Mouse (Mus musculus) CH12F3 (cell line): ENCODE results near the gene Slc25a44.

Source experiments
- in situ Hi-C: fragments of 300-500 bp; cut with MboI; formaldehyde crosslinking; loops from 2 replicates; pipeline ENCODE4 v1.14.3; 2020; ENCODE audit warnings: low sequenced_read_pairs

Slc25a44 gene

GRCm38 (mm10) chr3:88424605-88425329 is at the start of gene Slc25a44:
Gene Slc25a44 (minus strand): TSS chr3:88425139.
- in situ Hi-C loops: no loop called here

- in situ Hi-C loops: loop anchor here (5.0 kb wide), 1 partner anchor 66 kb away; no protein-coding TSS in a partner anchor
Observed at GRCm38 (mm10) chr3:88473571-88473970, 48.6 kb upstream of the Slc25a44 start.

- in situ Hi-C loops: loop anchor here (5.0 kb wide), 1 partner anchor 66 kb away; no protein-coding TSS in a partner anchor
Observed at GRCm38 (mm10) chr3:88473020-88473419, 48.1 kb upstream of the Slc25a44 start.

GRCm38 (mm10) chr3:88470943-88471479 is 46.1 kb upstream of the Slc25a44 start:
- in situ Hi-C loops: loop anchor here (5.0 kb wide), 1 partner anchor 64 kb away; no protein-coding TSS in a partner anchor

GRCm38 (mm10) chr3:88469466-88469865 is 44.5 kb upstream of the Slc25a44 start:
- in situ Hi-C loops: no loop called here

- in situ Hi-C loops: no loop called here
Observed at GRCm38 (mm10) chr3:88467116-88467824, 42.3 kb upstream of the Slc25a44 start.

GRCm38 (mm10) chr3:88465127-88465526 is 40.2 kb upstream of the Slc25a44 start:
- in situ Hi-C loops: no loop called here

- in situ Hi-C loops: no loop called here
Observed at GRCm38 (mm10) chr3:88464425-88464824, 39.5 kb upstream of the Slc25a44 start.

- in situ Hi-C loops: no loop called here
Observed at GRCm38 (mm10) chr3:88460983-88461696, 36.2 kb upstream of the Slc25a44 start, which contains the start of gene Sema4a. Gene Sema4a (minus strand): TSS chr3:88461182.

GRCm38 (mm10) chr3:88460029-88460428 is 35.1 kb upstream of the Slc25a44 start:
- in situ Hi-C loops: no loop called here

GRCm38 (mm10) chr3:88458778-88459219 is 33.9 kb upstream of the Slc25a44 start:
- in situ Hi-C loops: no loop called here

- in situ Hi-C loops: no loop called here
Observed at GRCm38 (mm10) chr3:88456746-88457532, 32.0 kb upstream of the Slc25a44 start.

- in situ Hi-C loops: no loop called here
Observed at GRCm38 (mm10) chr3:88456313-88456712, 31.4 kb upstream of the Slc25a44 start.

GRCm38 (mm10) chr3:88455588-88456264 is 30.8 kb upstream of the Slc25a44 start:
- in situ Hi-C loops: no loop called here

- in situ Hi-C loops: no loop called here
Observed at GRCm38 (mm10) chr3:88454762-88455587, 30.0 kb upstream of the Slc25a44 start.

- in situ Hi-C loops: no loop called here
Observed at GRCm38 (mm10) chr3:88453986-88454385, 29.0 kb upstream of the Slc25a44 start.

GRCm38 (mm10) chr3:88453369-88453768 is 28.4 kb upstream of the Slc25a44 start:
- in situ Hi-C loops: no loop called here

- in situ Hi-C loops: no loop called here
Observed at GRCm38 (mm10) chr3:88452716-88453115, 27.8 kb upstream of the Slc25a44 start.

- in situ Hi-C loops: no loop called here
Observed at GRCm38 (mm10) chr3:88452246-88452645, 27.3 kb upstream of the Slc25a44 start.
